Mouse (Mus musculus) G1E (cell line): ENCODE results near the gene Sema5a.

Source experiments
- CTCF ChIP-seq: IDR thresholded peaks from 2 replicates; pipeline ENCODE4 v1.5.1; 2012; ENCODE audit warnings: low read depth, low read length, inconsistent platforms, mixed read lengths
- GATA1 ChIP-seq: IDR thresholded peaks from 2 replicates; pipeline ENCODE4 v1.6.1; 2012; ENCODE audit warnings: borderline replicate concordance, low read length, inconsistent platforms, mixed read lengths
- POLR2AphosphoS5 ChIP-seq: IDR thresholded peaks from 2 replicates; pipeline ENCODE4 v1.6.1; 2012; ENCODE audit warnings: low read depth, low read length, inconsistent platforms; ENCODE audit not compliant: insufficient replicate concordance

DNA sequence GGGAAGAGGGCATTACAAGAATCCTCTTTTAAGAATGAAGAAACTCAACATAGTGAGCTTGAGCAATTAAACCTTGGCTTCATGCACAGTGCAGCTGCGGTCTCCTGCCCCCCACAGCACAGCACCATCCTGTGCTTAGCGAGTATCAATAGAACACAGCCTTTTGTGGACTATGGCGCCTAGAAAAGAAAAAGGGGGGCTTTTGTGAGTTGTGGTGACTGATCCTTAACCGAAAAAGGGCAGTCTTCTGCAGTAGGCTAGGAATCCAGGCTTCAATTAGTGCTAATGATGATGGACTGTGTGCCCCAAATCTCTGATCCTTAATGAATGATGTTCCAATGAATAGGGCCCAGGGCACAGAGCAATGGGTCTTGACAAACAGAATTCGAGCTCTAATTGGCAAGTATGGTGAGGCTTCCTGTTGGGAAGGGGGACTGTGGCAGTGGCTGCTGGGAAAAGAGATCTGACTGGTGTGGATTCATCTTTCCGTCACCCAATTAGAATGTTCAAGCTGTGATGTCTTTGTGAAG is 324.3 kb downstream of the Sema5a start:
- no peak for TF ChIP-seq CTCF
- TF ChIP-seq POLR2AphosphoS5 = no peak
- no peak for TF ChIP-seq GATA1
